Mouse (Mus musculus): ENCODE data around the gene Ankrd13b.

Ankrd13b gene

GRCm38 (mm10) chr11:77508068-77509021, 18.9 kb upstream of the Ankrd13b start:
- DNase-seq (ENCODE audit: low read depth, low spot score), result peak; percentile 57

- no peak for DNase-seq (ENCODE audit: low read depth, low spot score)
Observed at GRCm38 (mm10) chr11:77507426-77507825, 17.9 kb upstream of the Ankrd13b start.

GRCm38 (mm10) chr11:77506941-77507340, 17.5 kb upstream of the Ankrd13b start:
- no peak for DNase-seq (ENCODE audit: low read depth, low spot score)

GRCm38 (mm10) chr11:77506273-77506672, 16.8 kb upstream of the Ankrd13b start:
- DNase-seq (ENCODE audit: low read depth, low spot score), result no peak

GRCm38 (mm10) chr11:77505291-77505980, 16.0 kb upstream of the Ankrd13b start:
- DNase-seq (ENCODE audit: low read depth, low spot score), result no peak

- DNase-seq (ENCODE audit: low read depth, low spot score), result no peak
Observed at GRCm38 (mm10) chr11:77504377-77504776, 14.9 kb upstream of the Ankrd13b start.

GRCm38 (mm10) chr11:77503511-77503910, 14.0 kb upstream of the Ankrd13b start:
- DNase-seq (ENCODE audit: low read depth, low spot score), result no peak

- DNase-seq (ENCODE audit: low read depth, low spot score), result no peak
Observed at GRCm38 (mm10) chr11:77502481-77502880, 13.0 kb upstream of the Ankrd13b start.

- DNase-seq (ENCODE audit: low read depth, low spot score), result no peak
Observed at GRCm38 (mm10) chr11:77501971-77502370, 12.5 kb upstream of the Ankrd13b start.

- peak; percentile 61 for DNase-seq (ENCODE audit: low read depth, low spot score)
Observed at GRCm38 (mm10) chr11:77501392-77501791, 11.9 kb upstream of the Ankrd13b start.

GRCm38 (mm10) chr11:77500361-77501325, 11.2 kb upstream of the Ankrd13b start:
- DNase-seq (ENCODE audit: low read depth, low spot score), result no peak

- no peak for DNase-seq (ENCODE audit: low read depth, low spot score)
Observed at GRCm38 (mm10) chr11:77499354-77499753, 9.9 kb upstream of the Ankrd13b start.

- DNase-seq (ENCODE audit: low read depth, low spot score), result no peak
Observed at GRCm38 (mm10) chr11:77498261-77499139, 9.0 kb upstream of the Ankrd13b start.

GRCm38 (mm10) chr11:77497851-77498250, 8.4 kb upstream of the Ankrd13b start:
- no peak for DNase-seq (ENCODE audit: low read depth, low spot score)

- DNase-seq (ENCODE audit: low read depth, low spot score), result no peak
Observed at GRCm38 (mm10) chr11:77497341-77497756, 7.9 kb upstream of the Ankrd13b start.

- no peak for DNase-seq (ENCODE audit: low read depth, low spot score)
Observed at GRCm38 (mm10) chr11:77495507-77495906, 6.0 kb upstream of the Ankrd13b start.

- DNase-seq (ENCODE audit: low read depth, low spot score), result no peak
Observed at GRCm38 (mm10) chr11:77494782-77495181, 5.3 kb upstream of the Ankrd13b start.

GRCm38 (mm10) chr11:77494344-77494676, 4.8 kb upstream of the Ankrd13b start:
- no peak for DNase-seq (ENCODE audit: low read depth, low spot score)

GRCm38 (mm10) chr11:77493512-77494343, 4.2 kb upstream of the Ankrd13b start, which contains the start of gene Git1:
TSS of gene Git1 (plus strand) at chr11:77493562.
- DNase-seq (ENCODE audit: low read depth, low spot score), result no peak

GRCm38 (mm10) chr11:77492911-77493332, 3.4 kb upstream of the Ankrd13b start:
- peak; percentile 73 for DNase-seq (ENCODE audit: low read depth, low spot score)
